Mouse (Mus musculus): ENCODE measurements around the gene Dysf.

DNA sequence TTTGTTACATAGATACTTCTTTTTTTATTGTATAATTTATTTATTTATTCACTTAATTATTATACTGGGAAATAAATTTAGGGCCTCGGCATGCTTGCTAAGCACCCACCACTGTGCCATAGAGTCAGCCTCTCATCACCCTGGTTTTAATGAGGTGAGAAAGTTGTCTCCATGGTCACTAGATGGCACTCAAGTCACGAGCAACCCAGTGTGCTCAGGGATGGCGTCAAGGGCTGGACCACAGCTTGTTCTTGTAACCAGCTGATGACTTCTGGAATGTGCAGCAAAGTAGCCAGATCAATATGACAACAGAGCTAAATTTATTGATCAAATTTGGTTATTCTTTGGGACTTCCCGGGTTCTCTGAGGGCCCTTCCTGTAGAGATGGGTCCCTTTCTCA, 85.1 kb downstream of the Dysf start:
- TF ChIP-seq EP300 (optimal IDR thresholded peaks at IDR 0.05) (no peak), CTCF (IDR thresholded peaks at IDR 0.05; ENCODE audit: low read depth) (peak; percentile 85)

Data from stomach, postnatal 0 days (tissue).